Mouse (Mus musculus) spleen, adult 2 months (tissue): Measurements from ENCODE around the gene Cfap61.

Source experiments
- CTCF ChIP-seq: fragments of 200-500 bp; IDR thresholded peaks from 2 replicates; pipeline ENCODE4 v1.5.1; 2011; ENCODE audit warnings: mild to moderate bottlenecking, inconsistent platforms; ENCODE audit not compliant: insufficient read depth, insufficient read length, insufficient replicate concordance; ENCODE audit errors: extremely low read depth
- POLR2A ChIP-seq: fragments of 200-500 bp; IDR thresholded peaks from 2 replicates; pipeline ENCODE4 v1.6.1; 2011; ENCODE audit warnings: low read depth, low read length, inconsistent platforms

DNA sequence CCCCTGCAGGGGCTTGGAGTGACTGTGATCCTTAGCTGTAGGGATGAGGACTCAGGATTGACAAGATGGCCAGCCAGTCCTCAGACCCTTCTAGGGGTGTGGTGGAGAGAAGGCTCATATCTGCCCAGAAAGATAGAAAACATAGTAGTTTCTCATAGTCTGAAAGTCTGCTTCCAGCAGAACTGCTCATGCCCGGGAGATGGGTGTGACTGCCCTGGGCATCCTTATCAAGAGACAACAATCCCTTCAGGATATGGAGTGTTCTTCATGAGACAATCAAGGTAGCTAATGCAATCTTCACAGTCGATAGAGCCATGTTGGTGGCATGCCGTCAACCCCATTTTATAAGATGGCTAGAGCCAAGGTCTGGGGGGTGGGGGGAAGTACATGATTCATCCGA is 173.4 kb downstream of the Cfap61 start:
- no peak for TF ChIP-seq CTCF
- TF ChIP-seq POLR2A = no peak
